Mouse (Mus musculus) kidney, adult 2 months (tissue): ENCODE results near the gene Id1. TPM values are rescaled to one million over a fixed set of nuclear protein-coding genes. Genes with fewer than 3 reads are reported as not detected.

Experiments used
- DNase-seq: peaks from one replicate; pipeline ENCODE4 v3.0.0; 2021
- H3K27ac ChIP-seq: fragments of 200-500 bp; 2 replicates; pipeline ENCODE4 v1.5.1; 2012; ENCODE audit warnings: low read depth, low read length, control low read depth, inconsistent platforms; ENCODE audit not compliant: insufficient read depth
- H3K27me3 ChIP-seq: fragments of 200-500 bp; replicated peaks from 2 replicates; pipeline ENCODE4 v1.6.1; 2012; ENCODE audit warnings: mild to moderate bottlenecking, moderate library complexity, low read length, inconsistent platforms; ENCODE audit not compliant: control insufficient read depth, insufficient read depth
- H3K36me3 ChIP-seq: fragments of 200-500 bp; 2 replicates; pipeline ENCODE4 v1.6.1; 2012; ENCODE audit warnings: mild to moderate bottlenecking, moderate library complexity, low read length, inconsistent platforms; ENCODE audit not compliant: control insufficient read depth, insufficient read depth
- H3K4me1 ChIP-seq: fragments of 200-500 bp; 2 replicates; pipeline ENCODE4 v1.6.1; 2011; ENCODE audit warnings: low read length; ENCODE audit not compliant: control insufficient read depth, insufficient read depth
- H3K4me3 ChIP-seq: fragments of 200-500 bp; 2 replicates; pipeline ENCODE4 v1.5.1; 2011; ENCODE audit warnings: mild to moderate bottlenecking, low read depth, low read length, control low read depth; ENCODE audit not compliant: insufficient read depth
- CTCF ChIP-seq: fragments of 200-500 bp; conservative IDR thresholded peaks from 2 replicates; pipeline ENCODE4 v1.5.1; 2011; ENCODE audit warnings: low read depth, mild to moderate bottlenecking, control low read depth, low read length, moderate library complexity, mixed read lengths; ENCODE audit not compliant: insufficient read depth, insufficient read length
- POLR2A ChIP-seq: fragments of 200-500 bp; IDR thresholded peaks from one replicate; pipeline ENCODE4 v1.6.1; 2011; ENCODE audit warnings: low read depth, low read length, control low read depth
- WGBS: fragments of 180-500 bp; shearing (Covaris S2); methylation state at CpG from one replicate; pipeline ENCODE4 v1.1.7; 2018; 5-methylcytosine and 5-hydroxymethylcytosine counted together
- polyA plus RNA-seq: library from polyadenylated mRNA; depleted of rRNA; stranded (reverse); fragments of >200 nt; gene quantifications from 2 replicates; pipeline ENCODE4 v1.2.3, GENCODE M21; 2012

Id1 gene
- polyA plus RNA-seq, 1 experiment, result 156 TPM

GRCm38 (mm10) chr2:152723651-152724331 lies 12.3 kb upstream of the Id1 start:
- no peak for TF ChIP-seq POLR2A
- no peak for TF ChIP-seq CTCF

GRCm38 (mm10) chr2:152724332-152724723 lies 11.7 kb upstream of the Id1 start:
- no peaks in the 10 kb centered on the region for H3K27me3 ChIP-seq
- H3K27ac ChIP-seq, result peak overlapping the region; percentile 4
- 64% methylated on average over 3 of the region's 3 CpGs for WGBS
- TF ChIP-seq POLR2A (no peak), CTCF (no peak)
- H3K36me3 ChIP-seq, result no peaks in the 10 kb centered on the region
- H3K4me3 ChIP-seq, result 0 out of 2 replicates have a peak overlapping the region, but pooled peaks have one; percentile 0
- no peak for DNase-seq
- peaks cover 10% of the 10 kb centered on the region for H3K4me1 ChIP-seq

More at GRCm38 (mm10) chr2:152723651-152724331, 12.3 kb upstream of the Id1 start:
- H3K4me1 ChIP-seq, result peaks cover 5% of the 10 kb centered on the region
- H3K4me3 ChIP-seq, result peak overlapping the region; percentile 8; the same call in 1 of the 2 replicates
- peak; percentile 67 for DNase-seq
- H3K36me3 ChIP-seq, result no peaks in the 10 kb centered on the region
- no peaks in the 10 kb centered on the region for H3K27me3 ChIP-seq
- WGBS, result 12% methylated on average over 37 of the region's 37 CpGs
- H3K27ac ChIP-seq, result peak overlapping the region; percentile 18

GRCm38 (mm10) chr2:152725178-152725750 lies 10.8 kb upstream of the Id1 start:
- Histone ChIP-seq H3K4me1 (peaks cover 13% of the 10 kb centered on the region), H3K27me3 (no peaks in the 10 kb centered on the region), H3K4me3 (no peak overlapping the region), H3K27ac (no peak overlapping the region), H3K36me3 (no peaks in the 10 kb centered on the region)
- no peak for DNase-seq
- 73% methylated on average over 15 of the region's 15 CpGs for WGBS
- TF ChIP-seq CTCF (no peak), POLR2A (no peak)

- peaks cover 13% of the 10 kb centered on the region for H3K4me1 ChIP-seq
- DNase-seq, result no peak
- 93% methylated on average over 6 of the region's 6 CpGs for WGBS
- TF ChIP-seq CTCF (no peak), POLR2A (no peak)
- peak overlapping the region; percentile 73 for H3K27ac ChIP-seq
- H3K27me3 ChIP-seq, result no peaks in the 10 kb centered on the region
- H3K36me3 ChIP-seq, result no peaks in the 10 kb centered on the region
- no peak overlapping the region for H3K4me3 ChIP-seq
These were observed 9.8 kb upstream of the Id1 start for GRCm38 (mm10) chr2:152726213-152726612.

GRCm38 (mm10) chr2:152726751-152727335 lies 9.2 kb upstream of the Id1 start:
- DNase-seq, result peak; percentile 65
- Histone ChIP-seq H3K27me3 (no peaks in the 10 kb centered on the region), H3K36me3 (no peaks in the 10 kb centered on the region), H3K4me3 (no peak overlapping the region; the same call in 1 of the 2 replicates), H3K4me1 (peaks cover 13% of the 10 kb centered on the region), H3K27ac (peak overlapping the region; percentile 73)
- 53% methylated on average over 6 of the region's 6 CpGs for WGBS
- TF ChIP-seq POLR2A, result no peak
- no peak for TF ChIP-seq CTCF

- 75% methylated on average over 14 of the region's 14 CpGs for WGBS
- TF ChIP-seq POLR2A (no peak), CTCF (no peak)
- H3K4me3 ChIP-seq, result 0 out of 2 replicates have a peak overlapping the region, but pooled peaks have one; percentile 2
- peaks cover 13% of the 10 kb centered on the region for H3K4me1 ChIP-seq
- peak overlapping the region; percentile 73 for H3K27ac ChIP-seq
- peak; percentile 87 for DNase-seq
- no peaks in the 10 kb centered on the region for H3K27me3 ChIP-seq
- H3K36me3 ChIP-seq, result no peaks in the 10 kb centered on the region
These were observed 8.1 kb upstream of the Id1 start for GRCm38 (mm10) chr2:152727795-152728510.

GRCm38 (mm10) chr2:152728594-152728993 lies 7.5 kb upstream of the Id1 start:
- 54% methylated on average over 7 of the region's 7 CpGs for WGBS
- Histone ChIP-seq H3K4me3 (no peak overlapping the region), H3K36me3 (no peaks in the 10 kb centered on the region), H3K27me3 (no peaks in the 10 kb centered on the region), H3K4me1 (peaks cover 13% of the 10 kb centered on the region), H3K27ac (peak overlapping the region; percentile 62)
- peak; percentile 56 for DNase-seq
- no peak for TF ChIP-seq CTCF
- TF ChIP-seq POLR2A, result no peak
